Mouse (Mus musculus): ENCODE measurements at regions not wholly inside any gene's neighbourhood (a gene's known extent, or its start where the extent isn't known, plus 50 kb on each side); places are given as distances from the start of the nearest gene placed in this dataset.
A peak's percentile ranks its signal among the peaks of the same experiment; 100 is the strongest.
"Not testable (repeated sequence)": the region's sequence is repeated elsewhere in the genome, so short reads cannot be mapped to it uniquely, and the experiment has no call there.

- DNase-seq (ENCODE audit: low spot score), result peak; percentile 62
Observed at GRCm38 (mm10) chr10:86636953-86637376, 68.3 kb downstream of the Hsp90b1 start.

- DNase-seq (ENCODE audit: low spot score), result not testable (repeated sequence)
Observed at GRCm38 (mm10) chr10:86636515-86636914, 68.8 kb downstream of the Hsp90b1 start.

- not testable (repeated sequence) for DNase-seq (ENCODE audit: low spot score)
Observed at GRCm38 (mm10) chr10:86626734-86627133, 78.6 kb downstream of the Hsp90b1 start.

GRCm38 (mm10) chr10:86617958-86618664, 87.2 kb downstream of the Hsp90b1 start:
- DNase-seq (ENCODE audit: low spot score), result not testable (repeated sequence)

- not testable (repeated sequence) for DNase-seq (ENCODE audit: low spot score)
Observed at GRCm38 (mm10) chr10:86612341-86612740, 93.0 kb downstream of the Hsp90b1 start.

GRCm38 (mm10) chr10:86610027-86610426, 95.3 kb downstream of the Hsp90b1 start:
- not testable (repeated sequence) for DNase-seq (ENCODE audit: low spot score)

- DNase-seq (ENCODE audit: low spot score), result not testable (repeated sequence)
Observed at GRCm38 (mm10) chr10:86600843-86601242, 102.1 kb upstream of the Syn3 start.

GRCm38 (mm10) chr10:86599991-86600390, 101.3 kb upstream of the Syn3 start:
- DNase-seq (ENCODE audit: low spot score), result not testable (repeated sequence)

GRCm38 (mm10) chr10:86590211-86590610, 91.5 kb upstream of the Syn3 start:
- not testable (repeated sequence) for DNase-seq (ENCODE audit: low spot score)

GRCm38 (mm10) chr10:86566875-86567274, 68.2 kb upstream of the Syn3 start:
- DNase-seq (ENCODE audit: low spot score), result not testable (repeated sequence)

- no peak for DNase-seq (ENCODE audit: low spot score)
Observed at GRCm38 (mm10) chr10:86555843-86556242, 57.1 kb upstream of the Syn3 start.

Data from heart, adult 8-10 months (tissue).